9 mouse cellular contexts compared by ENCODE assay signal in the genomic region with DNA sequence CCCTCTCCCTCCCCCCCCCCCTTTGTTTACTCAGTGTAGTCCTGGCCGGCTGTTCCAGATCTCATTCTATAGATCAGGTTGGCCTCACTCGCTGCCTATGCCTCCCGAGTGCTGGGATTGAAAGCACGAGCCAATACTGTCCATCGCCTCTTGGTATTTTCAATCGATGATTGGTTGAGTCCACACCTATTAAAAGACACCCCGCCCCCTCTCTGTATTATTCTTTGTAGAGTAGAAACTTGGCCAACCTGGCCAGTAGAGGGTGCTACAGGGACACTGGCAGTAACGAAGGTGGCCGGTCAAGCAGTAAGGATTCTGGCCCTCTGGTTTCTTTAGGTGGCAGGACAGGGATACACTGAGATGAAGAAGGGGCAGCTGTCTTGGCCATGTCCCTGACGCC. TPM values are rescaled to one million over a fixed set of nuclear protein-coding genes. Genes with fewer than 3 reads are reported as not detected.
DNase-seq lines count a peak whose midpoint lies in the region; ATAC-seq and TF ChIP-seq lines count a peak whose summit lies in the region.
"Had no signal": no experiment of that assay in that cellular context is flagged by ENCODE, and none has a peak within 500 bp of the region (broad histone marks: within the 10 kb centered on the region; RNA-seq: fewer than 3 reads in every experiment).

No protein-coding gene starts in this region.

- no peak for TF ChIP-seq POLR2A in bone marrow, adult 2 months (IDR thresholded peaks at IDR 0.05; ENCODE audit: borderline replicate concordance, control insufficient read depth, low read depth, low read length)

- H3K4me2 ChIP-seq in embryonic facial prominence, embryonic 14.5 days (ENCODE audit: low read depth, low read length), result peak overlapping the region; percentile 12; the same call in 1 of the 2 replicates
- 0 out of 2 replicates have a peak overlapping the region, but pooled peaks have one; percentile 11 for H3K4me2 ChIP-seq in hindbrain, embryonic 14.5 days (replicated peaks)
- H3K4me2 ChIP-seq in limb, embryonic 12.5 days, result peak overlapping the region; percentile 27
- H3K4me2 ChIP-seq in midbrain, embryonic 14.5 days (ENCODE audit: low read length), result no peak overlapping the region

- H3K9me3 ChIP-seq in embryonic facial prominence, embryonic 14.5 days (ENCODE audit: control insufficient read depth, low read length), result no peaks in the 10 kb centered on the region
- H3K9me3 ChIP-seq in hindbrain, embryonic 14.5 days (ENCODE audit: control insufficient read depth, low read length), result no peaks in the 10 kb centered on the region
- H3K9me3 ChIP-seq in limb, embryonic 12.5 days, result no peaks in the 10 kb centered on the region
- no peaks in the 10 kb centered on the region for H3K9me3 ChIP-seq in midbrain, embryonic 14.5 days (ENCODE audit: control insufficient read depth, low read length)

- 5% methylated on average over 10 of the region's 10 CpGs for WGBS in bone marrow, adult 2 months
- 4% methylated on average over 10 of the region's 10 CpGs for WGBS in embryonic facial prominence, embryonic 14.5 days
- WGBS in hindbrain, embryonic 14.5 days, result 4% methylated on average over 10 of the region's 10 CpGs
- 3% methylated on average over 10 of the region's 10 CpGs for WGBS in limb, embryonic 12.5 days
- 4% methylated on average over 10 of the region's 10 CpGs for WGBS in midbrain, embryonic 14.5 days

- H3K27ac ChIP-seq in bone marrow, adult 2 months (ENCODE audit: control insufficient read depth, insufficient read depth, low read depth, low read length, poor library complexity), result no peak overlapping the region
- H3K27ac ChIP-seq in embryonic facial prominence, embryonic 14.5 days (replicated peaks; ENCODE audit: low read depth, low read length), result no peak overlapping the region
- no peak overlapping the region for H3K27ac ChIP-seq in hindbrain, embryonic 14.5 days
- no peak overlapping the region for H3K27ac ChIP-seq in limb, embryonic 12.5 days
- H3K27ac ChIP-seq in midbrain, embryonic 14.5 days (replicated peaks; ENCODE audit: low read depth, low read length), result no peak overlapping the region

- no peak for ATAC-seq in embryonic facial prominence, embryonic 14.5 days (ENCODE audit: low read depth)
- no peak for ATAC-seq in hindbrain, embryonic 14.5 days (ENCODE audit: low FRiP score)
- ATAC-seq in limb, embryonic 12.5 days (ENCODE audit: insufficient number of reproducible peaks, insufficient read depth, low FRiP score, low TSS enrichment, low read depth), result no peak
- ATAC-seq in midbrain, embryonic 14.5 days (ENCODE audit: low FRiP score, low TSS enrichment), result no peak

- H3K4me1 ChIP-seq in bone marrow, adult 2 months (ENCODE audit: control insufficient read depth, insufficient read depth, low read length), result no peaks in the 10 kb centered on the region
- H3K4me1 ChIP-seq in embryonic facial prominence, embryonic 14.5 days (ENCODE audit: control insufficient read depth, insufficient read depth, low read length), result no peaks in the 10 kb centered on the region
- peaks cover 8% of the 10 kb centered on the region for H3K4me1 ChIP-seq in hindbrain, embryonic 14.5 days (replicated peaks; ENCODE audit: control insufficient read depth, insufficient read depth, low read length)
- H3K4me1 ChIP-seq in limb, embryonic 12.5 days (replicated peaks), result peaks cover 5% of the 10 kb centered on the region
- peaks cover 3% of the 10 kb centered on the region; the same call in 1 of the 2 replicates for H3K4me1 ChIP-seq in midbrain, embryonic 14.5 days (ENCODE audit: control insufficient read depth, insufficient read depth, low read length)

- no peaks in the 10 kb centered on the region for H3K36me3 ChIP-seq in embryonic facial prominence, embryonic 14.5 days (ENCODE audit: control insufficient read depth, insufficient read depth, low read length)
- no peaks in the 10 kb centered on the region for H3K36me3 ChIP-seq in hindbrain, embryonic 14.5 days (replicated peaks; ENCODE audit: control insufficient read depth, insufficient read depth)
- H3K36me3 ChIP-seq in limb, embryonic 12.5 days, result no peaks in the 10 kb centered on the region
- no peaks in the 10 kb centered on the region for H3K36me3 ChIP-seq in midbrain, embryonic 14.5 days (ENCODE audit: control insufficient read depth, insufficient read depth, low read length)

- no peaks in the 10 kb centered on the region; the same call in 1 of the 2 replicates for H3K27me3 ChIP-seq in embryonic facial prominence, embryonic 14.5 days (replicated peaks; ENCODE audit: control insufficient read depth, insufficient read depth, low read length)
- H3K27me3 ChIP-seq in hindbrain, embryonic 14.5 days (ENCODE audit: control insufficient read depth, insufficient read depth, low read length), result peaks cover 19% of the 10 kb centered on the region; the same call in 1 of the 2 replicates
- H3K27me3 ChIP-seq in limb, embryonic 12.5 days, result peaks cover 33% of the 10 kb centered on the region
- peaks cover 10% of the 10 kb centered on the region for H3K27me3 ChIP-seq in midbrain, embryonic 14.5 days (ENCODE audit: control insufficient read depth, insufficient read depth, low read length)

- peak; percentile 68 for TF ChIP-seq CTCF in bone marrow, adult 2 months (IDR thresholded peaks at IDR 0.05; ENCODE audit: control insufficient read depth, insufficient read depth, low read length)

- DNase-seq in gastrocnemius, adult 8-10 months (ENCODE audit: low spot score in 2 of 2), result peak; percentile 12 to 16
- DNase-seq in gastrocnemius, postnatal 4 days (ENCODE audit: low spot score in 2 of 2), result no peak
- peak; percentile 45 for DNase-seq in embryonic facial prominence, embryonic 14.5 days (ENCODE audit: low spot score)
- no peak for DNase-seq in hindbrain, embryonic 14.5 days (ENCODE audit: low spot score)
- peak; percentile 61 for DNase-seq in midbrain, embryonic 14.5 days
- DNase-seq in testis, postnatal 10 days (ENCODE audit: low spot score), result peak; percentile 59

- H3K4me3 ChIP-seq in bone marrow, adult 2 months (replicated peaks; ENCODE audit: control insufficient read depth, low read depth, low read length), result no peak overlapping the region
- no peak overlapping the region for H3K4me3 ChIP-seq in embryonic facial prominence, embryonic 14.5 days (ENCODE audit: low read depth, low read length)
- H3K4me3 ChIP-seq in hindbrain, embryonic 14.5 days (replicated peaks; ENCODE audit: low read length), result no peak overlapping the region
- H3K4me3 ChIP-seq in limb, embryonic 12.5 days (replicated peaks), result no peak overlapping the region
- no peak overlapping the region for H3K4me3 ChIP-seq in midbrain, embryonic 14.5 days (replicated peaks; ENCODE audit: low read depth, low read length)

- H3K9ac ChIP-seq in embryonic facial prominence, embryonic 14.5 days (ENCODE audit: low read depth, low read length), result no peak overlapping the region
- H3K9ac ChIP-seq in hindbrain, embryonic 14.5 days, result no peak overlapping the region
- H3K9ac ChIP-seq in limb, embryonic 12.5 days (replicated peaks), result no peak overlapping the region; the same call in 1 of the 2 replicates
- H3K9ac ChIP-seq in midbrain, embryonic 14.5 days (replicated peaks; ENCODE audit: low read length), result no peak overlapping the region

RNA-seq across cellular contexts. Expression of gene Ifnl2, which starts 19.8 kb away (rescaled TPM):
- total RNA-seq in gastrocnemius, adult 8-10 months (2022), result not detected
- not detected for total RNA-seq in gastrocnemius, postnatal 4 days (2021)
- not detected in 2 replicates for polyA plus RNA-seq in bone marrow, adult 2 months (2011; ENCODE audit: insufficient read depth, insufficient read length, low replicate concordance, missing spikeins)
- polyA plus RNA-seq in embryonic facial prominence, embryonic 14.5 days (2014; fragmentation: Nextera tagmentation; extraction: Ambion mirVana), result not detected in 2 replicates
- not detected in 2 replicates for polyA plus RNA-seq in hindbrain, embryonic 14.5 days (2014; fragmentation: Nextera tagmentation; extraction: Ambion mirVana)
- not detected in 2 replicates for polyA plus RNA-seq in limb, embryonic 12.5 days (2016; fragmentation: Nextera tagmentation; extraction: Ambion mirVana)
- polyA plus RNA-seq in midbrain, embryonic 14.5 days (2014; fragmentation: Nextera tagmentation; extraction: Ambion mirVana), result not detected in 2 replicates
- polyA plus RNA-seq: neural tube, embryonic 14.5 days had no signal

RNA-seq across cellular contexts. Expression of gene Ifnl3, which starts 32.2 kb away (rescaled TPM):
- not detected for total RNA-seq in gastrocnemius, adult 8-10 months (2022)
- not detected for total RNA-seq in gastrocnemius, postnatal 4 days (2021)
- polyA plus RNA-seq in bone marrow, adult 2 months (2011; ENCODE audit: insufficient read depth, insufficient read length, low replicate concordance, missing spikeins), result not detected in 2 replicates
- polyA plus RNA-seq in embryonic facial prominence, embryonic 14.5 days (2014; fragmentation: Nextera tagmentation; extraction: Ambion mirVana), result not detected in 2 replicates
- not detected in 2 replicates for polyA plus RNA-seq in hindbrain, embryonic 14.5 days (2014; fragmentation: Nextera tagmentation; extraction: Ambion mirVana)
- polyA plus RNA-seq in limb, embryonic 12.5 days (2016; fragmentation: Nextera tagmentation; extraction: Ambion mirVana), result not detected in 2 replicates
- polyA plus RNA-seq in midbrain, embryonic 14.5 days (2014; fragmentation: Nextera tagmentation; extraction: Ambion mirVana), result not detected in 2 replicates
- polyA plus RNA-seq: neural tube, embryonic 14.5 days had no signal

RNA-seq across cellular contexts. Expression of gene Lrfn1, which starts 38.6 kb away (rescaled TPM):
- under 1 TPM in 2 of 4 experiments, not detected in 2; 0.08 to 0.34 TPM for total RNA-seq in gastrocnemius, adult 8-10 months (2022)
- 1 to 10 TPM; 3.3 to 3.6 TPM for total RNA-seq in gastrocnemius, postnatal 4 days (2021)
- 2.6 TPM in 1 of 2 replicates, not detected in the other for polyA plus RNA-seq in bone marrow, adult 2 months (2011; ENCODE audit: insufficient read depth, insufficient read length, low replicate concordance, missing spikeins)
- 4.0 and 6.7 TPM in 2 replicates for polyA plus RNA-seq in embryonic facial prominence, embryonic 14.5 days (2014; fragmentation: Nextera tagmentation; extraction: Ambion mirVana)
- polyA plus RNA-seq in hindbrain, embryonic 14.5 days (2014; fragmentation: Nextera tagmentation; extraction: Ambion mirVana), result 25.5 and 28.7 TPM in 2 replicates
- polyA plus RNA-seq in limb, embryonic 12.5 days (2016; fragmentation: Nextera tagmentation; extraction: Ambion mirVana), result 7.5 and 7.9 TPM in 2 replicates
- polyA plus RNA-seq in midbrain, embryonic 14.5 days (2014; fragmentation: Nextera tagmentation; extraction: Ambion mirVana), result 18.3 and 19.9 TPM in 2 replicates

RNA-seq across cellular contexts. Expression of gene Sycn, which starts 50.3 kb away (rescaled TPM):
- not detected for total RNA-seq in gastrocnemius, adult 8-10 months (2022)
- total RNA-seq in gastrocnemius, postnatal 4 days (2021), result not detected
- polyA plus RNA-seq in bone marrow, adult 2 months (2011; ENCODE audit: insufficient read depth, insufficient read length, low replicate concordance, missing spikeins), result not detected in 2 replicates
- not detected in 2 replicates for polyA plus RNA-seq in embryonic facial prominence, embryonic 14.5 days (2014; fragmentation: Nextera tagmentation; extraction: Ambion mirVana)
- not detected in 2 replicates for polyA plus RNA-seq in hindbrain, embryonic 14.5 days (2014; fragmentation: Nextera tagmentation; extraction: Ambion mirVana)
- polyA plus RNA-seq in limb, embryonic 12.5 days (2016; fragmentation: Nextera tagmentation; extraction: Ambion mirVana), result not detected in 2 replicates
- not detected in 2 replicates for polyA plus RNA-seq in midbrain, embryonic 14.5 days (2014; fragmentation: Nextera tagmentation; extraction: Ambion mirVana)
- polyA plus RNA-seq: neural tube, embryonic 14.5 days had no signal

RNA-seq across cellular contexts. Expression of gene Gmfg, which starts 53.2 kb away (rescaled TPM):
- 1 to 10 TPM in 2 of 4 experiments, under 1 TPM in 1, not detected in 1; 0.46 to 1.7 (median 1.3) TPM for total RNA-seq in gastrocnemius, adult 8-10 months (2022)
- total RNA-seq in gastrocnemius, postnatal 4 days (2021), result 10 to 100 TPM; 16.1 to 16.2 TPM
- 158 and 354 TPM in 2 replicates for polyA plus RNA-seq in bone marrow, adult 2 months (2011; ENCODE audit: insufficient read depth, insufficient read length, low replicate concordance, missing spikeins)
- 14.7 and 20.4 TPM in 2 replicates for polyA plus RNA-seq in embryonic facial prominence, embryonic 14.5 days (2014; fragmentation: Nextera tagmentation; extraction: Ambion mirVana)
- 4.7 and 6.6 TPM in 2 replicates for polyA plus RNA-seq in hindbrain, embryonic 14.5 days (2014; fragmentation: Nextera tagmentation; extraction: Ambion mirVana)
- polyA plus RNA-seq in limb, embryonic 12.5 days (2016; fragmentation: Nextera tagmentation; extraction: Ambion mirVana), result 6.2 and 9.0 TPM in 2 replicates
- 1.7 and 5.1 TPM in 2 replicates for polyA plus RNA-seq in midbrain, embryonic 14.5 days (2014; fragmentation: Nextera tagmentation; extraction: Ambion mirVana)

Comparison
In these comparisons a context has a peak if more than half of its experiments do, and no peak if none do; other contexts are left out.
1. DNase-seq: peak in gastrocnemius, adult 8-10 months (2 of 2), embryonic facial prominence, embryonic 14.5 days (single experiment), midbrain, embryonic 14.5 days (single experiment) and testis, postnatal 10 days (single experiment); none in gastrocnemius, postnatal 4 days (0 of 2) and hindbrain, embryonic 14.5 days (single experiment).